Mouse (Mus musculus) G1E (cell line): ENCODE measurements around the gene Rnf216. TPM values are rescaled to one million over a fixed set of nuclear protein-coding genes. Genes with fewer than 3 reads are reported as not detected.
"Not testable (repeated sequence)": the region's sequence is repeated elsewhere in the genome, so short reads cannot be mapped to it uniquely, and the experiment has no call there.

Experiments used
- ATAC-seq: 2 replicates; pipeline ENCODE4 v1.8.0; 2016; ENCODE audit warnings: mild to moderate bottlenecking; ENCODE audit not compliant: insufficient number of reproducible peaks, poor library complexity, low FRiP score, severe bottlenecking; ENCODE audit errors: extremely low read depth
- DNase-seq: peaks from one replicate; pipeline ENCODE4 v3.0.0; 2012; ENCODE audit warnings: low spot score
- H3K27me3 ChIP-seq: 2 replicates; pipeline ENCODE4 v1.6.1; 2012; ENCODE audit warnings: mild to moderate bottlenecking, low read length, inconsistent platforms; ENCODE audit not compliant: insufficient read depth
- H3K36me3 ChIP-seq: replicated peaks from 2 replicates; pipeline ENCODE3; 2012; ENCODE audit warnings: mild to moderate bottlenecking, inconsistent platforms
- H3K4me1 ChIP-seq: 2 replicates; pipeline ENCODE4 v1.6.1; 2012; ENCODE audit warnings: low read depth, low read length, inconsistent platforms, mixed read lengths; ENCODE audit not compliant: insufficient read depth
- H3K4me3 ChIP-seq: 2 replicates; pipeline ENCODE4 v1.5.1; 2012; ENCODE audit warnings: low read depth, mild to moderate bottlenecking, inconsistent platforms, low read length, moderate library complexity, mixed read lengths
- H3K9me3 ChIP-seq: replicated peaks from 2 replicates; pipeline ENCODE4 v1.6.1; 2012; ENCODE audit warnings: inconsistent platforms
- CTCF ChIP-seq: IDR thresholded peaks from 2 replicates; pipeline ENCODE4 v1.5.1; 2012; ENCODE audit warnings: low read depth, low read length, inconsistent platforms, mixed read lengths
- GATA1 ChIP-seq: IDR thresholded peaks from 2 replicates; pipeline ENCODE4 v1.6.1; 2012; ENCODE audit warnings: borderline replicate concordance, low read length, inconsistent platforms, mixed read lengths
- GATA2 ChIP-seq: IDR thresholded peaks from 2 replicates; pipeline ENCODE4 v1.6.1; 2012; ENCODE audit warnings: low read depth, low read length, inconsistent platforms, borderline replicate concordance
- POLR2AphosphoS5 ChIP-seq: IDR thresholded peaks from 2 replicates; pipeline ENCODE4 v1.6.1; 2012; ENCODE audit warnings: low read depth, low read length, inconsistent platforms; ENCODE audit not compliant: insufficient replicate concordance
- TAL1 ChIP-seq: conservative IDR thresholded peaks from 2 replicates; pipeline ENCODE4 v1.6.1; 2012; ENCODE audit warnings: low read depth, low read length, inconsistent platforms, mixed read lengths
- polyA plus RNA-seq: library from polyadenylated mRNA; stranded (reverse); fragments of >175 nt; gene quantifications from 2 replicates; pipeline ENCODE4 v1.2.3, GENCODE M21; 2012
- total RNA-seq, 2 experiments: library from RNA; stranded (forward) in 1 of 2; stranded (reverse) in 1 of 2; fragments of 200-1000 nt in 1 of 2; fragments of >200 nt in 1 of 2; fragmentation: Nextera tagmentation in 1 of 2; gene quantifications; 2 replicates each; pipeline ENCODE4 v1.2.3; 2014 to 2017

The Rnf216 gene
- total and polyA plus RNA-seq, 3 experiments, result 35.5 to 89.5 (median 54.9) TPM

DNA sequence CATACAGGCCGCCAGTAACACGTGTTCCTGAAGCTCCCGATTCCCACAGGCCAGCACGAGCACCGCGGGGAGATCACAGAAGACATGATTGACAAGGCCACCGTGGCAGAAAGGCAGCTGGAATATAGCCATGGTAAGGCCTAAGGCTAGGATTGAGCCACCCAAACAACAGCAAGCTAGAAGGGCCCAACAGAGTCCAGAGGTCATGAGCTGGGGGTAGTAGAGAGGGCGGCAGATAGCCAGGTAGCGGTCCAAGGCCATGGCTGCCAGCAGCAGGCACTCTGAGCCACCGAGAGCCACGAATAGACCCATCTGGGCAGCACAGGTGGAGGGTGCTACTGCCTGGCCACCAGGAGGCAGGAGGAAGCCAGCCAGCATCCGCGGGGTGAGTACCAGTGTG lies 24.8 kb upstream of the Rnf216 start:
- TF ChIP-seq TAL1, result no peak
- TF ChIP-seq GATA1, result no peak
- TF ChIP-seq POLR2AphosphoS5, result no peak
- no peak for TF ChIP-seq GATA2
- TF ChIP-seq CTCF, result no peak
- no peak for ATAC-seq
- peaks cover 40% of the 10 kb centered on the region for H3K27me3 ChIP-seq
- DNase-seq, result no peak
- H3K4me1 ChIP-seq, result peaks cover 21% of the 10 kb centered on the region
- no peaks in the 10 kb centered on the region for H3K36me3 ChIP-seq
- no peaks in the 10 kb centered on the region for H3K9me3 ChIP-seq
- H3K4me3 ChIP-seq, result no peak overlapping the region

GRCm38 (mm10) chr5:143135042-143135441 lies 22.2 kb upstream of the Rnf216 start:
- H3K4me1 ChIP-seq, result peaks cover 24% of the 10 kb centered on the region
- no peak for TF ChIP-seq POLR2AphosphoS5
- TF ChIP-seq CTCF, result no peak
- TF ChIP-seq TAL1, result no peak
- TF ChIP-seq GATA2, result no peak
- no peak for TF ChIP-seq GATA1
- H3K36me3 ChIP-seq, result no peaks in the 10 kb centered on the region
- peaks cover 25% of the 10 kb centered on the region for H3K27me3 ChIP-seq
- ATAC-seq, result peak; percentile 25; the same call in 1 of the 2 replicates
- peak; percentile 27 for DNase-seq
- H3K4me3 ChIP-seq, result no peak overlapping the region; the same call in 1 of the 2 replicates
- H3K9me3 ChIP-seq, result peaks cover 5% of the 10 kb centered on the region

DNA sequence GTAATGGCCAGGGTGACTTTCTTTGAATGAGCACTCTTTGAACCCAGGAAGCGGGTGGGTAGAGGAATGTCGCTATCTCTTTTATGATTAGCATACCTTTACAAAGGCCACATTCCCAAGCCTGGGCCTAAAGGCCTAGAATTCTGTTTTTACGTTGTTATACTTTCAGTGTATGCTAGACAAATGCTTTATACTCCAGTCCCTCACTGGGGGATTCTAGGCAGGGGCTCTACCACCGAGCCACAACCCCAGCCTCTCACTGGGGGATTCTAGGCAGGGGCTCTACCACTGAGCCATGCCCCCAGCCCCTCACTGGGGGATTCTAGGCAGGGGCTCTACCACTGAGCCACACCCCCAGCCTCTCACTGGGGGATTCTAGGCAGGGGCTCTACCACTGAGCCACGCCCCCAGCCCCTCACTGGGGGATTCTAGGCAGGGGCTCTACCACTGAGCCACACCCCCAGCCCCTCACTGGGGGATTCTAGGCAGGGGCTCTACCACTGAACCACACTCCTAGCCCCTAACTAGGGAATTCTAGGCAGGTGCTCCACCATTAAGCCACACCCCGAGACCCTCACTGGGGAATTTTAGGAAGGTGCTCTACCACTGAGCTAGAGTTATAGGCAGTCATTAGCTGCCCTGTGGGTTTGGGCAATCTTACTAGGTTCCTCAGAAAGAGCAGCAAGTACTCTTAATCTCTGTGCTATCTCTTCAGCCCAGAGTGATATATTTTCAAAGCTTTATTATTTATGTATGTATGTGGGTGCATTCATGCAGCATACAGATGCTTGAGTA lies 21.6 kb upstream of the Rnf216 start:
- Histone ChIP-seq H3K4me1 (peaks cover 24% of the 10 kb centered on the region), H3K27me3 (peaks cover 21% of the 10 kb centered on the region)
- not testable (repeated sequence) for ATAC-seq, DNase-seq, H3K4me3 ChIP-seq, H3K36me3 ChIP-seq, H3K9me3 ChIP-seq

DNA sequence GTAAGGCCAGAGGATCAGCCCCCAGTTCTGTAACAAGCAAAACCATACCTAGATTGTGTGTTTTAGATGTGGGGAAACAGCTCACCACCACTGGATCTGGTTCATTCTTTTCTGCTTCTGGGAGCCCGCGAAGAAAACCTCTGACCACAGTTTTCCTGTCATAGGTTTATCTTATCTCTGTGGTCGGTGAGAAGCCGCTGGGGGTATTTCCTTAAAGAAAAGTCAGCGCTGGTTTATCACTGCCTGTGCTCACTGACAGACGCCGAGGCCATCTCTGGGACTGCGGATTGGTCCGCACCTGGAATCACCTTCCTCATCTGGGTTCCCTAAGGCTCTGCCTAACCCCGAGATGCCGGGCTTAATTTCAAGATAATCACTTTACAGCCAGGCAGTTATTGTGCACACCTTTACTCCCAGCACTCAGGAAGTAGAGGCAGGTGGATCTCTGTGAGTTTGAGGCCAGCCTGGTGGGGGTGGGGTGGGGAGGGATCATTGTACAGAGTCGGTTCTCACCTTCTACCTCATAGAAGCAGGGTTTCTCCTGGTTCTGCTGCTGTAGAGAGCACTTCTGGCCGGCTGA lies 20.2 kb upstream of the Rnf216 start:
- DNase-seq, result peak; percentile 21
- H3K4me3 ChIP-seq, result no peak overlapping the region; the same call in 1 of the 2 replicates
- peaks cover 31% of the 10 kb centered on the region for H3K27me3 ChIP-seq
- peak; percentile 65 for ATAC-seq
- TF ChIP-seq GATA2 (no peak), POLR2AphosphoS5 (no peak), GATA1 (no peak), TAL1 (no peak), CTCF (no peak)
- H3K9me3 ChIP-seq, result peaks cover 5% of the 10 kb centered on the region
- H3K4me1 ChIP-seq, result peaks cover 24% of the 10 kb centered on the region
- no peaks in the 10 kb centered on the region for H3K36me3 ChIP-seq

DNA sequence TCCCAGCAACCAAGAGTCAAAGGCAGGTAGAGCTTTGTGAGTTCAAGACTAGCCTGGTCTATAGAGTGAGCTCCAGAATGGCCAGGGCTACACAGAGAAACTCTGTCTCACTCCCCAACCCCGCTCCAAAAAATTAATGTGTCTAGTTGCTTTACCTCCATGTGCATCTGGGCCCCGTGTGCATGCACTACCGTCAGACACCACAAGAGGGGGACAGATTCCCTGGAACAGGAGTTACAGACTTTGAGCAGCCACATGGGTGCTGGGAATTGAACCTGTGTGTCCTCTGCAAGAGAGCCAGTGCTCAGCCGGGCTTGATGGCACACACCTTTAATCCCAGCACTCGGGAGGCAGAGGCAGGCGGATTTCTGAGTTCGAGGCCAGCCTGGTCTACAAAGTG lies 17.5 kb upstream of the Rnf216 start:
- ATAC-seq (no peak), DNase-seq (no peak)
- Histone ChIP-seq H3K4me1 (peaks cover 22% of the 10 kb centered on the region), H3K9me3 (peaks cover 5% of the 10 kb centered on the region), H3K27me3 (peaks cover 38% of the 10 kb centered on the region), H3K36me3 (no peaks in the 10 kb centered on the region), H3K4me3 (no peak overlapping the region)
- TF ChIP-seq GATA1 (no peak), TAL1 (no peak), CTCF (peak; percentile 42; the same call in 1 of the 2 replicates)

GRCm38 (mm10) chr5:143129101-143129500 lies 16.3 kb upstream of the Rnf216 start:
- DNase-seq (no peak), ATAC-seq (no peak)
- H3K27me3 ChIP-seq, result peaks cover 50% of the 10 kb centered on the region
- H3K9me3 ChIP-seq, result peaks cover 5% of the 10 kb centered on the region
- H3K4me1 ChIP-seq, result peaks cover 16% of the 10 kb centered on the region
- no peak overlapping the region for H3K4me3 ChIP-seq
- H3K36me3 ChIP-seq, result no peaks in the 10 kb centered on the region
- TF ChIP-seq POLR2AphosphoS5, result no peak
- no peak for TF ChIP-seq TAL1
- TF ChIP-seq GATA1, result no peak
- no peak for TF ChIP-seq CTCF
- TF ChIP-seq GATA2, result no peak
